Mouse (Mus musculus) forebrain, embryonic 11.5 days (tissue): ENCODE results near the gene Tesk2. TPM values are rescaled to one million over a fixed set of nuclear protein-coding genes. Genes with fewer than 3 reads are reported as not detected.

ENCODE experiments used
- ATAC-seq: fragments of 200-750 bp; cut with Nextera tagmentation; replicated peaks from 2 replicates; pipeline ENCODE4 v1.8.0; 2017; ENCODE audit warnings: moderate TSS enrichment; ENCODE audit not compliant: low FRiP score
- DNase-seq: peaks from one replicate; pipeline ENCODE4 v3.0.0-alpha.2; 2017; ENCODE audit warnings: low spot score
- H3K27ac ChIP-seq: fragments of 300-500 bp; sonication (generic); 2 replicates; pipeline ENCODE4 v1.5.1; 2014; ENCODE audit warnings: low read depth, low read length
- H3K27me3 ChIP-seq: fragments of 300-500 bp; sonication (generic); 2 replicates; pipeline ENCODE4 v1.6.1; 2014; ENCODE audit warnings: mild to moderate bottlenecking, low read length, mixed read lengths; ENCODE audit not compliant: control insufficient read depth, insufficient read depth
- H3K36me3 ChIP-seq: fragments of 300-500 bp; sonication (generic); 2 replicates; pipeline ENCODE4 v1.6.1; 2014; ENCODE audit warnings: mild to moderate bottlenecking, low read length, moderate library complexity, mixed read lengths; ENCODE audit not compliant: control insufficient read depth, insufficient read depth
- H3K4me1 ChIP-seq: fragments of 300-500 bp; sonication (generic); replicated peaks from 2 replicates; pipeline ENCODE4 v1.6.1; 2014; ENCODE audit warnings: low read length, mixed read lengths; ENCODE audit not compliant: control insufficient read depth, insufficient read depth
- H3K4me2 ChIP-seq: fragments of 300-500 bp; sonication (generic); 2 replicates; pipeline ENCODE4 v1.6.1; 2014; ENCODE audit warnings: low read depth, mild to moderate bottlenecking, low read length, moderate library complexity, mixed read lengths; ENCODE audit not compliant: severe bottlenecking
- H3K4me3 ChIP-seq: fragments of 300-500 bp; sonication (generic); 2 replicates; pipeline ENCODE4 v1.5.1; 2014; ENCODE audit warnings: low read depth, low read length
- H3K9ac ChIP-seq: fragments of 300-500 bp; sonication (generic); 2 replicates; pipeline ENCODE4 v1.6.1; 2014; ENCODE audit warnings: low read length
- H3K9me3 ChIP-seq: fragments of 300-500 bp; sonication (generic); 2 replicates; pipeline ENCODE4 v1.6.1; 2016; ENCODE audit warnings: low read length, mixed read lengths; ENCODE audit not compliant: control insufficient read depth
- WGBS: fragments of 180-500 bp; shearing (Covaris S2); extraction: QIAGEN DNeasy Blood & Tissue Kit; methylation state at CpG from one replicate; pipeline ENCODE4 v1.1.7; 2014; 5-methylcytosine and 5-hydroxymethylcytosine counted together
- polyA plus RNA-seq: library from polyadenylated mRNA; unstranded; fragments of >200 nt; fragmentation: Nextera tagmentation; extraction: Ambion mirVana; gene quantifications from 2 replicates; pipeline ENCODE4 v1.2.1, GENCODE M21; 2014

Tesk2 gene
- polyA plus RNA-seq, 1 experiment from 2014 or later, result 8.6 TPM

DNA sequence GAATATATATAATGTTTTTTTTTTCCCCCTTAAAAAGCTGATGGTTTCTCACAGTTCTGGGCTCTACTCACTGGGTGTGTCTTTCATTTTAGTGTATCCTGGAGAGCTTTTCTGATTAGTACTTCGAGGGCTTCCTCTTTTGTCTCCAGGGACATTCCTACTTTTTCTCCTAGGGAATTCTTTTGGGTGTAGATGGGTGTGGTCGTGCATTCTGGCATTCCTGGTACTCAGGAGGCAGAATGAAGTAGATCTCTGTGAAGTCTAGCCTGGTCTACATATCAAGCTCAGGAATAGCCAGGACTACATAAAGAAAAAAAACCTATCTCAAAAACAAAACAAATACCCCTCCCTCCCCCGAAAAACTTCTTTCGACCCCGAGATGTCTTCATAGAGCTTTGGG lies 4.7 kb downstream of the Tesk2 start:
- Histone ChIP-seq H3K4me1 (peaks cover 5% of the 10 kb centered on the region; the same call in 1 of the 2 replicates), H3K4me2 (no peak overlapping the region), H3K9me3 (no peaks in the 10 kb centered on the region), H3K4me3 (no peak overlapping the region), H3K9ac (no peak overlapping the region), H3K27me3 (no peaks in the 10 kb centered on the region), H3K36me3 (no peaks in the 10 kb centered on the region), H3K27ac (no peak overlapping the region)
- ATAC-seq, result no peak
- no peak for DNase-seq
- 84% methylated on average over 5 of the region's 5 CpGs for WGBS

DNA sequence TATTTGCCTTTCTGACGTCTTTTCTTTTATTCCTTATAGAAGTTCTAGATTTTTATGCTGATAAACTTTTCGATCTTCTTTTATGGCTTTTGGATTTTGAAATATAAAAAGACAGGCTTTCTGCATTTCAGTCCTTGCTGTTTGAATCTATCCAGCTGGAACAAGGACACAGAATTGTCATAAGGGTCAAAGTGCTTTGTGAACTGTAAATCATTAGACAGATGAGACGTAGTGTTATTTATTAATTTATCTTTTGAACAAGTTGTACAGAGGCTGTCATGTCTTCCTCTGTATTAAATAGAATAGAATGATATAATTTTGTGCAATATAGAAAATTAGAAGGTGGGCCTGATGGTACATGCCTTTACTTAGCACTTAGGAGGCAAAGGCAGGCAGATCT lies 6.7 kb downstream of the Tesk2 start:
- ATAC-seq (no peak), DNase-seq (no peak)
- no peaks in the 10 kb centered on the region for H3K9me3 ChIP-seq
- H3K27ac ChIP-seq, result no peak overlapping the region
- 85% methylated on average over 3 of the region's 3 CpGs for WGBS
- peaks cover 2% of the 10 kb centered on the region; the same call in 1 of the 2 replicates for H3K4me1 ChIP-seq
- no peak overlapping the region for H3K4me3 ChIP-seq
- H3K27me3 ChIP-seq, result no peaks in the 10 kb centered on the region
- H3K9ac ChIP-seq, result no peak overlapping the region
- no peak overlapping the region for H3K4me2 ChIP-seq
- no peaks in the 10 kb centered on the region for H3K36me3 ChIP-seq

DNA sequence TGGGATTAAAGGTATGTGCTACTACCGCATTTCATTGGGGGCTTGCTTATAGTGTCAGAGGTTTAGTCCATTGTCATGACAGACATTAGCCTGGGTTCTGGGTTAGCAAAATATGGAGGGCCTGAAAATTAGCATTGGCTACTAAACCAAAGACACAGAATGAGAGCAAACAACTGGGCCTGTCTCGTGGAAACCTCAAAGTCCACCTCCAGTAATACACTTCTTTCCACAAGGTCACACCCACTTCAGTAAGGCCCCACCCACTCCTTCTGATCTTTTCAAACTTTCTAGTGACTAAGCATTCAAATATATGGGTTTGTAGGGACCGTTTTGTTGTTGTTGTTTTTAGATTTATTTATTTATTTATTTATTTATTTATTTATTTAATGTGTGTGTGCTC lies 8.8 kb downstream of the Tesk2 start:
- WGBS, result 93% methylated on average over 3 of the region's 3 CpGs
- Histone ChIP-seq H3K4me2 (no peak overlapping the region), H3K36me3 (no peaks in the 10 kb centered on the region), H3K4me3 (no peak overlapping the region), H3K9ac (no peak overlapping the region), H3K27ac (no peak overlapping the region), H3K9me3 (no peaks in the 10 kb centered on the region), H3K27me3 (no peaks in the 10 kb centered on the region), H3K4me1 (no peaks in the 10 kb centered on the region)
- ATAC-seq, result no peak
- DNase-seq, result no peak

DNA sequence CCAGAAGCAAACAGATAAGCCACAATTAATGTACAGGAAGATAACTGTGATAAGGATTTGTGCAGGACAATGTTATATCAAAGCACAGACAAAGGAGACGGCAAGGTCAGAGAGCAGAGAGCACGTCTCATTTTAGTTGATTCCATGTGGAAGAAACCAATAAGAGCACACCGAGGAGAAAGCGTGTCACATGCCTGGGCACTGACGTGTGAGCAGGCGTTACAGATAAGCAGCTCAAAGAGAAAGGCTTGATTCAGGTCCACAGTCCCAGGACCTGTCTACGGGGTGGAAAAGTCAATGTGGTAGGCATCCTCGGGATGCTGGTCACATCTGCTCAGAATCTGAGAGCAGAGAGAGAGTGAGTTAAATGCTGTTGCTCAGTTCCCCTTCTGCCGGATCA lies 10.3 kb downstream of the Tesk2 start:
- no peaks in the 10 kb centered on the region for H3K27me3 ChIP-seq
- WGBS, result 89% methylated on average over 9 of the region's 9 CpGs
- no peak overlapping the region for H3K4me3 ChIP-seq
- no peak overlapping the region for H3K4me2 ChIP-seq
- ATAC-seq (no peak), DNase-seq (no peak)
- no peaks in the 10 kb centered on the region for H3K36me3 ChIP-seq
- no peaks in the 10 kb centered on the region for H3K4me1 ChIP-seq
- H3K9ac ChIP-seq, result no peak overlapping the region
- H3K27ac ChIP-seq, result no peak overlapping the region
- H3K9me3 ChIP-seq, result no peaks in the 10 kb centered on the region

DNA sequence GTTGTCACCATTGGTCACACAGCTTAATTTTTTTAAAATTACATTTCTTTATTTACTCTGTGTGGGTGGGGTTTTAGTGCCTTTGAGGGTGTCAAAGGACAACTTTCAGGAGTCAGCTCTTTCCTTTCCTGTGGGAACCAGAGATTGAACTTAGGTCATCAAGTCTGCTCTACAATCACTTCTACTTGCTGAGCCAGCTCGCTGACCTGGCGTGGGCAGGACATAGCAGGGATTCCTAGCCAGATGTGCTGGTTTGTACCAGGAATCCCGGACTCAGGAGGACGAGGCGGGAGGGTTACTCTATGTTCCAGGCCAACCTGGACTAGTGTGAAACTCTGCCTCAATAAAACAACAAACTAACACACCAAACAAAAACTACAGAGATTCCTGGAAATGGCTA lies 11.6 kb downstream of the Tesk2 start:
- Histone ChIP-seq H3K27ac (no peak overlapping the region), H3K4me3 (no peak overlapping the region), H3K9ac (no peak overlapping the region), H3K36me3 (no peaks in the 10 kb centered on the region), H3K4me2 (no peak overlapping the region), H3K9me3 (no peaks in the 10 kb centered on the region), H3K4me1 (no peaks in the 10 kb centered on the region), H3K27me3 (no peaks in the 10 kb centered on the region)
- 84% methylated on average over 5 of the region's 5 CpGs for WGBS
- ATAC-seq (no peak), DNase-seq (no peak)

DNA sequence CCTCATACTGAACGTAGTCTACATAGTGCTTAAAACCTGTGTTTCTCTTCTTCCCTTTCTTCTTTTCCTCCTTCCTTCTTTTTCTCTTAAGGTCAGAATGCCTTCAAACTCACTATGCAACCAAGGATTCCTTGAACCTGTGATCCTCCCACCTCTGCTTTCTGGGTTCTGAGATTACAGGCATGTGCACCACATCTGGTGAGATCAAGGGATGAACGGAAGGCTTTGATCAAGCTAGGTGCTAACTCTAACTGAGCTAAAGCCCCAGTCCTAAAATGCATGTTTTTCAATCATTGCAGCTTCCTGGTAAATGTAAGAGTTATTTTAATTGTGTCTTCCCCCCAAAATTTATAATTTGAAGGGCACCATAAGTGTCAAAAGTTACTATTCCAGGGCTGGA lies 14.2 kb downstream of the Tesk2 start:
- no peak overlapping the region for H3K4me3 ChIP-seq
- DNase-seq (no peak), ATAC-seq (no peak)
- no peaks in the 10 kb centered on the region for H3K36me3 ChIP-seq
- no peak overlapping the region for H3K4me2 ChIP-seq
- no peaks in the 10 kb centered on the region for H3K9me3 ChIP-seq
- no peaks in the 10 kb centered on the region for H3K27me3 ChIP-seq
- no peaks in the 10 kb centered on the region for H3K4me1 ChIP-seq
- no peak overlapping the region for H3K27ac ChIP-seq
- WGBS, result 88% methylated on average over 2 of the region's 2 CpGs
- no peak overlapping the region for H3K9ac ChIP-seq

DNA sequence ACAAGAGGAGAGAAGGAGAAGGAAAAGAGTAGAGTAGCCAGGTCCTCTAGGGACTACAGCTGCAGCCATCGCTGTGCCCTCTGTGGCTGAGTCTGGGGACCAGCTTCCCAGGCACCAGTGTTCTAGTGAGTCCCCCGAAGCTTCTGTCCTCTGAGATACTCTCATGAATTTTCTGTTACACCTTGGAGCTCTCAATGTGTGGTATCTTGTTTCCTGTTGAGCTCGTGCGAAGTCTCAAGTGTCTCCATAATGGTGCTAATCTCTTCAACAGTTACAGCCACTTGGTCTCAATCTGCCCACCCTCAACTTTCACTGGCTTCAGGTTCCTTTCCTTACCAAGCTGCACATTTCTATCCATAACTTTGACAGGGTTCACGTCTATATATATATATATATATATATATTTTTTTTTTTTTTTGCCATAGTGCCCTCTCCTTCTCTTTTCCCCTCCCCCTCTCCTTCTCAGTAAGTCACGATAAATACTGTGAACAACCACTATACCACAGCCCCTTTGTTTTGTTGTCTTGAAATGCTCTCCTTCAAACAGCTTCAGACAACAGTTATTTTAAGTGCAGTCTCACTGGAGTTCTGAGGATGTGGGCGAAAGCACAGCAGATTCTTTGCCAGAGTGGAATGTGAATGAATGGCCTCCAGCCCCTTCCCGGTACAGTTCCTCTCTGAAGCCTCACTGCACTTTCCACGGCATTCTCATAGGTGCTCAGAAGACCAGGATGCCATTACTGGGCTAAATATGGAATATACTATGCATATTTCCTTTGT lies 18.4 kb downstream of the Tesk2 start:
- ATAC-seq (no peak), DNase-seq (no peak)
- Histone ChIP-seq H3K9ac (no peak overlapping the region), H3K27me3 (no peaks in the 10 kb centered on the region), H3K4me2 (no peak overlapping the region), H3K4me3 (no peak overlapping the region), H3K4me1 (no peaks in the 10 kb centered on the region), H3K27ac (no peak overlapping the region), H3K9me3 (no peaks in the 10 kb centered on the region), H3K36me3 (no peaks in the 10 kb centered on the region)
- 92% methylated on average over 9 of the region's 9 CpGs for WGBS

DNA sequence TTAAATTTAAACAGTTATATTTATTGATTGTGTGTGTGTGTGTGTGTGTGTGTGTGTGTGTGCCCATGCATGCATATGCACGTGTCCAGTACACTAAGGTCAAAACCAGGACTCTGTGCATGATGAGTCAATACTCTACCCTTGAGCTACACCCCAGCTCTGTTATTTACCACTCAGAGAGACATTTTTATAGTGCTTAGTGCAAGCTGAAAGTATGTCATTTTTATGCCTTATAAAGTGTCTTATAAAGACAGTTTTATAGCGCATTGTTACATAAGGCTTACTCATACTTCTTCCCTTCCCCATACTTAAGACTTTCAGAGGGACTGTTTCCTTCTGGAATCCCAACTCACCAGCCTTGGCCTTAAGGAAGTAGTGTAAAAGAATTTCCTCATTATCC lies 29.0 kb downstream of the Tesk2 start:
- ATAC-seq, result no peak
- 91% methylated on average over 2 of the region's 2 CpGs for WGBS
- H3K9me3 ChIP-seq, result no peaks in the 10 kb centered on the region

DNA sequence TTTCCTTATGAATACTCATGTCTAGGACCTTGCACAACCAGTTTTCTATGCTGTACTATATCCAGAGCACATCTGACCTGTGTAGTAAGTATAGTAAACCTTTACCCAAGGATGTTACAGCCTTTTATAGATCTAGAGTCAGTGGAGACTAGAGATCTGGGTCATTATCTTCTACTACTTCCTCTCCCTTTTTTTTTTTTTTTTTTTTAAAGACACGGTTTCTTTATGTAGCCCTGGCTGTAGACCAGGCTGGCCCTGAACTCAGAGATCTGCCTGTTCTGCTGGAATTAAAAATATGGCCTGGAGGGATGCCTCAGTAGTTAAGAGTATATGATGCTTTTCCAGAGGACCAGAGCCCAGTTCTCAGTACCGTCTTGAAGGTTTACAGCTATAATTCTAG lies 41.2 kb downstream of the Tesk2 start:
- Histone ChIP-seq H3K36me3 (no peaks in the 10 kb centered on the region), H3K27ac (no peak overlapping the region)

More for the DNA sequence above, 29.0 kb downstream of the Tesk2 start:
- Histone ChIP-seq H3K36me3 (no peaks in the 10 kb centered on the region), H3K4me2 (no peak overlapping the region), H3K4me3 (no peak overlapping the region), H3K27me3 (no peaks in the 10 kb centered on the region), H3K9ac (no peak overlapping the region), H3K27ac (no peak overlapping the region), H3K4me1 (no peaks in the 10 kb centered on the region)
- DNase-seq, result no peak

More for the DNA sequence above, 41.2 kb downstream of the Tesk2 start:
- Histone ChIP-seq H3K4me3 (no peak overlapping the region), H3K9me3 (no peaks in the 10 kb centered on the region), H3K27me3 (no peaks in the 10 kb centered on the region), H3K4me1 (no peaks in the 10 kb centered on the region), H3K4me2 (no peak overlapping the region), H3K9ac (no peak overlapping the region)
- DNase-seq, result no peak
- 92% methylated on average over 2 of the region's 2 CpGs for WGBS
- no peak for ATAC-seq
